Mouse (Mus musculus) ES-Bruce4 (cell line): ENCODE data around the gene Caln1.

Source experiments
- CTCF ChIP-seq: IDR thresholded peaks from one replicate; pipeline ENCODE4 v1.8.1; 2011; ENCODE audit warnings: low read depth, low read length
- EP300 ChIP-seq: IDR thresholded peaks from 2 replicates; pipeline ENCODE4 v1.6.1; 2011; ENCODE audit warnings: low read depth, low read length; ENCODE audit not compliant: insufficient read depth
- POLR2A ChIP-seq: IDR thresholded peaks from one replicate; pipeline ENCODE4 v1.8.1; 2011; ENCODE audit warnings: low read length; ENCODE audit not compliant: insufficient read depth

- TF ChIP-seq POLR2A: no peak
- no peak for TF ChIP-seq CTCF
- TF ChIP-seq EP300: no peak
Observed at GRCm38 (mm10) chr5:130491471-130491870, 122.2 kb downstream of the Caln1 start.
